Mouse (Mus musculus) midbrain, postnatal 0 days (tissue): Measurements from ENCODE around the gene Rps6ka3. TPM values are rescaled to one million over a fixed set of nuclear protein-coding genes. Genes with fewer than 3 reads are reported as not detected.
A peak's percentile ranks its signal among the peaks of the same experiment; 100 is the strongest.

Experiments used
- ATAC-seq: fragments of 200-750 bp; cut with Nextera tagmentation; 2 replicates; pipeline ENCODE4 v1.8.0; 2017; ENCODE audit warnings: moderate number of reproducible peaks, mild to moderate bottlenecking, moderate TSS enrichment, moderate library complexity; ENCODE audit not compliant: low FRiP score
- DNase-seq: peaks from one replicate; pipeline ENCODE4 v3.0.0-alpha.2; 2015; ENCODE audit warnings: low spot score
- H3K27ac ChIP-seq: fragments of 300-500 bp; sonication (generic); 2 replicates; pipeline ENCODE4 v1.5.1; 2014; ENCODE audit warnings: low read depth, mild to moderate bottlenecking, low read length, mixed read lengths
- H3K27me3 ChIP-seq: fragments of 300-500 bp; sonication (generic); 2 replicates; pipeline ENCODE4 v1.6.1; 2014; ENCODE audit warnings: low read length, control low read depth, mixed read lengths; ENCODE audit not compliant: insufficient read depth
- H3K36me3 ChIP-seq: fragments of 300-500 bp; sonication (generic); 2 replicates; pipeline ENCODE4 v1.6.1; 2014; ENCODE audit warnings: low read length, control low read depth, mixed read lengths; ENCODE audit not compliant: insufficient read depth
- H3K4me1 ChIP-seq: fragments of 300-500 bp; sonication (generic); 2 replicates; pipeline ENCODE4 v1.6.1; 2014; ENCODE audit warnings: mild to moderate bottlenecking, control low read depth, antibody characterized with exemption, low read length, mixed read lengths; ENCODE audit not compliant: insufficient read depth
- H3K4me2 ChIP-seq: fragments of 300-500 bp; sonication (generic); 2 replicates; pipeline ENCODE4 v1.6.1; 2014; ENCODE audit warnings: low read depth, mild to moderate bottlenecking, low read length, mixed read lengths; ENCODE audit not compliant: poor library complexity, severe bottlenecking
- H3K4me3 ChIP-seq: fragments of 300-500 bp; sonication (generic); 2 replicates; pipeline ENCODE4 v1.5.1; 2014; ENCODE audit warnings: low read depth, mild to moderate bottlenecking, low read length, moderate library complexity
- H3K9ac ChIP-seq: fragments of 300-500 bp; sonication (generic); replicated peaks from 2 replicates; pipeline ENCODE4 v1.6.1; 2014; ENCODE audit warnings: mild to moderate bottlenecking, low read length, moderate library complexity, mixed read lengths; ENCODE audit not compliant: poor library complexity, severe bottlenecking
- H3K9me3 ChIP-seq: fragments of 300-500 bp; sonication (generic); 2 replicates; pipeline ENCODE4 v1.6.1; 2016; ENCODE audit warnings: low read length, control low read depth
- CTCF ChIP-seq: IDR thresholded peaks from 2 replicates; pipeline ENCODE4 v1.5.1; 2016; ENCODE audit warnings: antibody characterized with exemption, mild to moderate bottlenecking
- WGBS: fragments of 180-500 bp; shearing (Covaris S2); extraction: QIAGEN DNeasy Blood & Tissue Kit; methylation state at CpG from one replicate; pipeline ENCODE4 v1.1.7; 2014; 5-methylcytosine and 5-hydroxymethylcytosine counted together
- polyA plus RNA-seq: library from polyadenylated mRNA; unstranded; fragments of >200 nt; fragmentation: Nextera tagmentation; extraction: Ambion mirVana; gene quantifications from 2 replicates; pipeline ENCODE4 v1.2.1, GENCODE M21; 2015
- total RNA-seq: library from RNA; depleted of rRNA; stranded (reverse); fragments of >200 nt; gene quantifications from 2 replicates; pipeline ENCODE4 v1.2.3, GENCODE M21; 2014

The Rps6ka3 gene
- total and polyA plus RNA-seq, 2 experiments from 2014 or later, result 2.5 to 21.2 TPM

DNA sequence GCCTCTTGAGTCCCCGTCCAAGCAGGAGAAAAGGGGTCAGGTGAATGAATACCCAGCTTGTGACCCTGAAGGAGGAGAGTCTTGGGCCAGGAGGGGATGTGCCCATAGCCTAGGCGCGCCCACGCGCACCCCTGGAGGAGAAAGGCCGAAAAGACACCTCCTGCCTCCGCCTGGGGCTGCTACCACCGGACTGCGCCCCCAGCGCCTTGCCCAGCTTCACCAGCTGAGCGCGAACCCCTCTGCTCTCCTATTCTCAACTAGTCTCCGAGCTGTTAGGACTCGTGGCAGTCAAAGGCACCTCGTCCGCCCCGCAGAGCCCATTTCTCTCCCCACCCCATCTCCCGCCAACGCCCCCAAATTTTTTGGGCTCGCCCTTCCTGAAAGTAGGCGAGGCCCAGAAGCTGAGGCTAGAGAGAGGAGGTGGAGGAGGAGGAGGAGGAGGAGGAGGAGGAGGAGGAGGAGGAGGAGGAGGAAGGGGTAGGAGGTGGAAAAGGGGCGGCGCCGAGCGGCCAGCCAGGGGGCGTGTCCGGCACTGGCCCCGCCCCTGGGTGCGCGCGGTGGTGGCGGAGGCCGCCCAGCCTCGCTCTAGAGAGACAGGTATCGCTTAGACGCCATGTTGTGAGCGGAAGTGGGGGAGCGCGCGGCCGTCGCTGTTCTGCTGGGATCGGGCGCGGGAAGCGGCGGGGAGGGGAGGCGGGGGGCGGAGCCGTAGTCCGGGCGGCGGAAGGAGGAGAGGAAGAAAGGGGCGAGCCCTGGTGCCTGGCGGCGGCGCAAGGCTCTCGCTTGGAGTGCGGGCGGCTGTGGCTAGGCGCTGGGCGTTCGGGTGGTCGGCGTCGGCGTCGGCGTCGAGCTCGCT is 45.2 kb downstream of the Rps6ka3 start:
- peak overlapping the region; percentile 82 for H3K27ac ChIP-seq
- 20% methylated on average over 27 of the region's 71 CpGs for WGBS
- peak; percentile 88 for DNase-seq

DNA sequence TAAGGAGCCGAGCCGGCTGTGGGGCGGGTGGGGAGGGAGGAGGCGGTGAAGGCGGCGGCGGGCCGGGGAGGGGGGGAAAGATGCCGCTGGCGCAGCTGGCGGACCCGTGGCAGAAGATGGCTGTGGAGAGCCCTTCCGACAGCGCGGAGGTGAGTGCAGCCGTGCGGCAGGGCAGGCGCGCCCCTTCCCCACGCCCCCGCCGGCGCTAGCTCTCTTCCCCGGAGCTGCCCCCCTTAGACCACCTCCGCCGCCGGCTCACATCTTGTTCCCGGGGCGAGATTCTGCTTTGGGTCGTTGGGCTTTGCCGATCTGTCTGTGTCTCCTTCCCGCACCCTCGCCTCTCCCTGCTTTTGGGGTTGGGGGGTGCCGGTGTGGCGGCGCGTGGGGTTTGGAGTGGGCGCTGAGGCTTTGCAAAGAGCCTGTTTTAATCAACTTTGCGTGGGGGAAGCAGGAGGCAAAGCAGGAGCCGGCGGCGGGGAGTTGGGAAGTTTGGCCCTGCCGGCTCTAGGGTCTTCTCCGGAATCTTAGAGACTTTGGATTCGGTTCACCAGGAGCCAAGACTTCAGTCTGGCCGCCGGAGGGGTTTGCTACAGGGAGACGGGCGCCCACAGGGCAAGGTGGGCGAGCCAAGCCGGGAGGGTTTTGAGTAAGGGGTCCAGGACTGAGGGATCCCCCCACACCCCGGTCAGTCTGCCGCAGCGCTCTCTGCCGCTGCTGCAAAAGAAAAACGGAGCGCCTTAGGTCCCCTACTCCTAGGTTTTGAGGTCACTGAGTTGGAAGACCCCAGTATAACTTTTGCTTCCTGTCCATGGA is 46.1 kb downstream of the Rps6ka3 start:
- no peaks in the 10 kb centered on the region for H3K9me3 ChIP-seq
- WGBS, result 17% methylated on average over 38 of the region's 57 CpGs
- DNase-seq (no peak), ATAC-seq (peak; percentile 62)
- peak overlapping the region; percentile 52 for H3K9ac ChIP-seq
- H3K36me3 ChIP-seq, result no peaks in the 10 kb centered on the region
- peak overlapping the region; percentile 48 for H3K4me2 ChIP-seq
- H3K4me3 ChIP-seq, result peak overlapping the region; percentile 59
- no peak for TF ChIP-seq CTCF
- no peaks in the 10 kb centered on the region for H3K27me3 ChIP-seq
- peak overlapping the region; percentile 82 for H3K27ac ChIP-seq
- no peaks in the 10 kb centered on the region for H3K4me1 ChIP-seq

More for the DNA sequence above, 45.2 kb downstream of the Rps6ka3 start:
- Histone ChIP-seq H3K36me3 (no peaks in the 10 kb centered on the region), H3K9me3 (no peaks in the 10 kb centered on the region), H3K9ac (peak overlapping the region; percentile 52), H3K27me3 (no peaks in the 10 kb centered on the region), H3K4me2 (peak overlapping the region; percentile 50), H3K4me3 (peak overlapping the region; percentile 59), H3K4me1 (no peaks in the 10 kb centered on the region)
- TF ChIP-seq CTCF, result peak; percentile 36; the same call in 1 of the 2 replicates
- ATAC-seq, result peak; percentile 96

DNA sequence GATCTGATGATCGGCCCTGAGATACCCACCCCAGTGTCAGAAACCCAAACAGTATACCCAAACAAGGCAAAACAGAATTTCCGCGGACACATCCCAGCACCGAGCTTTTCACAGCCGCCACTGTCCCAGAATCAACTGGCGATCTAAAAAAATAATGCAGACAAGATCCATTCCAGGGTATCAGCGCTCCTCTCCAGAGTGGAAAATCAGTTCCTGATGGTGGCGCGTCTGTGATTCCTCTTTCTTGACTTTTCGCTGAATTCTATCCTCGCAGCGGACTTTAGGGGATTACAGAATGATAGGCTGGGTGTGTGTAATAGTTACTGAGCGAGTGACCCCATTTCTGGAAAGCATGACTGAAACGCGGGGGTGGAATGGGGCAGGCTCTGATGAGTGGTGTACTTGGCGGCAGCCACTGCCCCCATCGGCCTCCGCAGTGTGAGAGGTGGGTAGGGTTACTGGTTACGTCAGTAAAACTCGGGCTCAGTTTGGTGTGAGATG is 46.9 kb downstream of the Rps6ka3 start:
- Histone ChIP-seq H3K9me3 (no peaks in the 10 kb centered on the region), H3K36me3 (no peaks in the 10 kb centered on the region), H3K27ac (0 out of 2 replicates have a peak overlapping the region, but pooled peaks have one; percentile 82), H3K27me3 (no peaks in the 10 kb centered on the region), H3K4me2 (peak overlapping the region; percentile 48), H3K4me1 (no peaks in the 10 kb centered on the region), H3K4me3 (peak overlapping the region; percentile 59), H3K9ac (peak overlapping the region; percentile 52)
- WGBS, result 19% methylated on average over 20 of the region's 20 CpGs
- no peak for TF ChIP-seq CTCF
- peak; percentile 19 for DNase-seq
- ATAC-seq, result no peak

DNA sequence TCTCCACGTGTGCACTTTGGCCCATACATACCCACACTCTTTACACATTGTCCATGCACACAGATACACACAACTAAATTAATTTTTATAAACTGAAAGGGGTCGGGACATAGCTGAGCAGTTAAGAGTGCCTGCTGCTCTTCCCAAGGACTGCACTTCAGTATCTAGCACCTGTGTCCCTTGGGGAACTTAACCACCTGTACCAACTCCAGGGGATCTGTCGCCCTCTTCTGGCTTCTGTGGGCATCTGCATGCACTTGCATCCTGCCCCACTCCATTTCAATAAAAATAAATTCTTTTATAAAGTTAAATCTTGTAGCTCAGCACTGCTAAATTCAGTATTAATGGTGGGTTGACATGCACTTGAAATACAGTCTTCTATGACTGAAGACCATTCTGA is 54.6 kb downstream of the Rps6ka3 start:
- Histone ChIP-seq H3K4me1 (no peaks in the 10 kb centered on the region), H3K9ac (no peak overlapping the region), H3K27me3 (no peaks in the 10 kb centered on the region), H3K9me3 (no peaks in the 10 kb centered on the region), H3K4me3 (no peak overlapping the region), H3K36me3 (no peaks in the 10 kb centered on the region), H3K27ac (no peak overlapping the region), H3K4me2 (no peak overlapping the region)
- WGBS, result 38% methylated on average over 3 of the region's 3 CpGs
- TF ChIP-seq CTCF, result peak; percentile 41
- ATAC-seq, result no peak
- peak; percentile 2 for DNase-seq

DNA sequence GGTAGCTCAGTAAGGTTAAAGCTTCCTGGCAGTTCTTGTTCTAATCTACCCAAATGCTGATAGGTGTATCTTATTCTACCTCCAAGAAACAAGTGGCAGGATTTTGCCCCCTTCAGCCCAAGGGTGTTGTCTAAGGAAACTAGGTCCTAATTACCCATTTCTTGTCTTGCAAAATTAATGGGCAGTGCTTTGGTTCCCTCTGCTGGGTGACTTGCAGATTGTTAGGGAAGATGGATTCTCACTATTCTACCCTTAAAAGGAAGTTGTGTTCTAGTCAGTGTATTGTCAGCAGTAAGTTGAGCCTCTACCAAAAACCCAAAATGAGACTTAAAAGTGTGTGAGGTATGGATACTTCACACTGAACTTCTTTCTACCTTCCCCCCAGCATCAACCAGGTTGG is 59.0 kb downstream of the Rps6ka3 start:
- no peak overlapping the region for H3K9ac ChIP-seq
- peak; percentile 8 for DNase-seq
- H3K27me3 ChIP-seq, result no peaks in the 10 kb centered on the region
- H3K4me2 ChIP-seq, result no peak overlapping the region
- ATAC-seq, result no peak
- no peak overlapping the region for H3K4me3 ChIP-seq
- no peaks in the 10 kb centered on the region for H3K4me1 ChIP-seq
- no peaks in the 10 kb centered on the region for H3K36me3 ChIP-seq
- peak; percentile 65 for TF ChIP-seq CTCF
- H3K9me3 ChIP-seq, result no peaks in the 10 kb centered on the region
- no peak overlapping the region for H3K27ac ChIP-seq
